Mouse (Mus musculus) hindbrain, embryonic 10.5 days (tissue): ENCODE results near the gene Hoxb1. TPM values are rescaled to one million over a fixed set of nuclear protein-coding genes. Genes with fewer than 3 reads are reported as not detected.

Experiments used
- DNase-seq: peaks from one replicate; pipeline ENCODE4 v3.0.0-alpha.2; 2017; ENCODE audit warnings: low spot score
- H3K27ac ChIP-seq: fragments of 300-500 bp; sonication (generic); 2 replicates; pipeline ENCODE4 v1.5.1; 2016; ENCODE audit warnings: mild to moderate bottlenecking, moderate library complexity
- H3K27me3 ChIP-seq: fragments of 300-500 bp; sonication (generic); 2 replicates; pipeline ENCODE4 v1.6.1; 2016; ENCODE audit warnings: mild to moderate bottlenecking; ENCODE audit not compliant: poor library complexity, insufficient read depth, severe bottlenecking
- H3K36me3 ChIP-seq: fragments of 300-500 bp; sonication (generic); 2 replicates; pipeline ENCODE4 v1.6.1; 2016; ENCODE audit warnings: mild to moderate bottlenecking, moderate library complexity
- H3K4me1 ChIP-seq: fragments of 300-500 bp; sonication (generic); replicated peaks from 2 replicates; pipeline ENCODE4 v1.6.1; 2016; ENCODE audit warnings: mild to moderate bottlenecking
- H3K4me3 ChIP-seq: fragments of 300-500 bp; sonication (generic); 2 replicates; pipeline ENCODE4 v1.5.1; 2016; ENCODE audit warnings: mild to moderate bottlenecking, moderate library complexity
- H3K9me3 ChIP-seq: fragments of 300-500 bp; sonication (generic); 2 replicates; pipeline ENCODE4 v1.6.1; 2016; ENCODE audit warnings: mild to moderate bottlenecking, moderate library complexity
- WGBS: fragments of 180-500 bp; shearing (Covaris S2); methylation state at CpG from one replicate; pipeline ENCODE4 v1.1.7; 2016; 5-methylcytosine and 5-hydroxymethylcytosine counted together
- polyA plus RNA-seq: library from polyadenylated mRNA; unstranded; fragments of >200 nt; fragmentation: Nextera tagmentation; extraction: Ambion mirVana; gene quantifications from 2 replicates; pipeline ENCODE4 v1.2.1, GENCODE M21; 2016

The Hoxb1 gene
- polyA plus RNA-seq, 1 experiment from 2014 or later = 15.4 TPM

DNA sequence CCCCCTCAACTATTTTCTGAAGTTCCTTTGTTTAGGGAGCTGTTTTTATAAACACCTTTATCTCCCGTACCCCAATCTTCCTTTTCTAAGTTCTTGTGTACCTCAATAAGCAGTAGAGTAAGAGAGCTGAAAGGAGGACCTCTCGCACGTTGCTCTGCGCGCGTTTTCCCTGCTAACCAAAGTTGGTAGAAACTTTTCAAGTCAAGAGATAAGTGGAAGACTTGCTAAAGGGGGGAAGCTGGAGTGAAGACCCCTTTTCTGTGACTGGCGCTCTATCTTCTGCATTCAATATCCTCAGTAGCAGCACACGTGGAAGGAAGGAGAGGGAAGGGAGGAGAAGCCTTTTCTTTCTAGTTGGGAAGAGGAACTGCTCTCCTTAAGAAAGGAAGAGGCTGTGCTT is 40.6 kb upstream of the Hoxb1 start:
- H3K27me3 ChIP-seq = peaks cover 100% of the 10 kb centered on the region
- 4% methylated on average over 8 of the region's 8 CpGs for WGBS
- H3K27ac ChIP-seq = peak overlapping the region; percentile 80; the same call in 1 of the 2 replicates
- H3K36me3 ChIP-seq = no peaks in the 10 kb centered on the region
- H3K4me1 ChIP-seq = 0 out of 2 replicates have a peak, but pooled peaks cover 2% of the 10 kb centered on the region
- H3K9me3 ChIP-seq = no peaks in the 10 kb centered on the region
- peak overlapping the region; percentile 42 for H3K4me3 ChIP-seq
- DNase-seq = no peak

- H3K4me3 ChIP-seq = peak overlapping the region; percentile 42
- peak overlapping the region; percentile 80 for H3K27ac ChIP-seq
- H3K4me1 ChIP-seq = no peaks in the 10 kb centered on the region
- H3K9me3 ChIP-seq = no peaks in the 10 kb centered on the region
- 2% methylated on average over 22 of the region's 22 CpGs for WGBS
- DNase-seq = no peak
- H3K27me3 ChIP-seq = peaks cover 100% of the 10 kb centered on the region
- no peaks in the 10 kb centered on the region for H3K36me3 ChIP-seq
Observed at GRCm38 (mm10) chr11:96325747-96326212, 39.8 kb upstream of the Hoxb1 start.

DNA sequence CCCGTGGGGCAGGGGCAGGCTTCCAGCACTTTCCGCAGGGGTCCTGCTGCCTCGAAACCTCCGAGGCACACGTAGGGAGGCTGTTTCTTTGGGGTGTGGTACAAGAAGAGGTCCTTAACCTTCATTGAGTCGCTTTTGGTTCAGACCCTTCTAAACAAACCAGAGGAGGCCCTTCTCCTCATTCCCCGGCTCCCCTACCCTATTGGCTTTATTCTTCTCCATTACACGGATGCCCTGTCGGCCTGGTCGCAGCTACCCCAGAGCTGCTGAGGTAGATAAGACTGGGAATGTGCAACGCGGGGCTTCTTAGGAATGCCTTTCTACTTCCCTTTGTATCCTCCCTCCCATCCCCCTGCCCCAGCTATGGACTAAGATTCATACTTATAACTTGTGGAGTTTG is 38.8 kb upstream of the Hoxb1 start:
- peak overlapping the region; percentile 69; the same call in 1 of the 2 replicates for H3K27ac ChIP-seq
- H3K4me1 ChIP-seq = no peaks in the 10 kb centered on the region
- H3K4me3 ChIP-seq = peak overlapping the region; percentile 42
- H3K27me3 ChIP-seq = peaks cover 100% of the 10 kb centered on the region
- WGBS = 0% methylated on average over 12 of the region's 12 CpGs
- H3K9me3 ChIP-seq = no peaks in the 10 kb centered on the region
- DNase-seq = no peak
- no peaks in the 10 kb centered on the region for H3K36me3 ChIP-seq

DNA sequence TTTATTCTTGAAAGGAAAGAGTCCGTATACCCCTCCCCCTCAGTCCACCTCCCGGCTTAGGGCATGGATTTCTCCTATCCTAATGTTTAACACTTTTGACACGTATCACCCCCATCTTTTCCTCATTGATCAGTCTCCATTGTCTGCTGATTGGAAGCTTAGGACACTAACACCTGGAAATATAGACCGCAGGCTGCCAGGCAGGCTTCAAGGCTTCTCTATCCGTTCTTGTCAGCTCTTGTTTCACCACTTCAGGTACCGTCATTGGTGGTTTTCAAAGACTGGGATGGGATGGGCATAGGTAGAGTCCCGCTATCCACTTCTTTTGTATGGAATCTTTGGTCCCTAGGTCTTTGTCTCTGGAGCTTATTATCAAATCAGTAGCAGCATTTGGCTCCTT is 38.4 kb upstream of the Hoxb1 start:
- H3K9me3 ChIP-seq = no peaks in the 10 kb centered on the region
- no peak for DNase-seq
- no peaks in the 10 kb centered on the region for H3K36me3 ChIP-seq
- H3K27ac ChIP-seq = peak overlapping the region; percentile 69; the same call in 1 of the 2 replicates
- peaks cover 100% of the 10 kb centered on the region for H3K27me3 ChIP-seq
- 2% methylated on average over 7 of the region's 7 CpGs for WGBS
- peak overlapping the region; percentile 42; the same call in 1 of the 2 replicates for H3K4me3 ChIP-seq
- no peaks in the 10 kb centered on the region for H3K4me1 ChIP-seq

GRCm38 (mm10) chr11:96327750-96328149 is 37.8 kb upstream of the Hoxb1 start:
- Histone ChIP-seq H3K4me1 (peaks cover 3% of the 10 kb centered on the region), H3K27ac (peak overlapping the region; percentile 69; the same call in 1 of the 2 replicates), H3K36me3 (no peaks in the 10 kb centered on the region), H3K27me3 (peaks cover 100% of the 10 kb centered on the region), H3K4me3 (peak overlapping the region; percentile 42), H3K9me3 (no peaks in the 10 kb centered on the region)
- WGBS = 2% methylated on average over 5 of the region's 5 CpGs
- DNase-seq = no peak

DNA sequence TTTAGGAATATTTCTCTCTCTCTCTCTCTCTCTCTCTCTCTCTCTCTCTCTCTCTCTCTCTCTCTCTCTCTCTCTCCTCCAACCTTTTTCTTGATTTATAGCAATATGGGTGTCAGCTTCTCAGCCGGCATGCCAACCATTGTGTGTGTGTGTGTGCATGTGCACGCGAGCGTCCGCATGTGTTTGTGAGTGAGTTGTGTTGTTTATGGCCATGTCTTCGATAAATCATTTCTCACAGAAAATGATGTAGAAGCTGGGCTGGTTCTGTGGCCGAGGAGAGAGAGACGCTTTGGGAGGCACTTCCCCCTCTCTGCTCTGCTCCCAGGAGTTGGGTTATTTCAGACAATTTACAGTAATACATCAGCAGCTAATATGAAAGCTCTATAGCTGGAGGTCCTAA is 36.9 kb upstream of the Hoxb1 start:
- H3K27ac ChIP-seq = 0 out of 2 replicates have a peak overlapping the region, but pooled peaks have one; percentile 64
- H3K27me3 ChIP-seq = peaks cover 100% of the 10 kb centered on the region
- peak overlapping the region; percentile 42 for H3K4me3 ChIP-seq
- DNase-seq = no peak
- 6% methylated on average over 8 of the region's 8 CpGs for WGBS
- H3K36me3 ChIP-seq = no peaks in the 10 kb centered on the region
- H3K4me1 ChIP-seq = peaks cover 7% of the 10 kb centered on the region
- H3K9me3 ChIP-seq = no peaks in the 10 kb centered on the region

GRCm38 (mm10) chr11:96332105-96332504 is 33.4 kb upstream of the Hoxb1 start:
- Histone ChIP-seq H3K4me1 (peaks cover 7% of the 10 kb centered on the region), H3K4me3 (peak overlapping the region; percentile 48), H3K9me3 (no peaks in the 10 kb centered on the region), H3K27me3 (peaks cover 100% of the 10 kb centered on the region), H3K36me3 (no peaks in the 10 kb centered on the region), H3K27ac (peak overlapping the region; percentile 82)
- no peak for DNase-seq
- 2% methylated on average over 8 of the region's 8 CpGs for WGBS

DNA sequence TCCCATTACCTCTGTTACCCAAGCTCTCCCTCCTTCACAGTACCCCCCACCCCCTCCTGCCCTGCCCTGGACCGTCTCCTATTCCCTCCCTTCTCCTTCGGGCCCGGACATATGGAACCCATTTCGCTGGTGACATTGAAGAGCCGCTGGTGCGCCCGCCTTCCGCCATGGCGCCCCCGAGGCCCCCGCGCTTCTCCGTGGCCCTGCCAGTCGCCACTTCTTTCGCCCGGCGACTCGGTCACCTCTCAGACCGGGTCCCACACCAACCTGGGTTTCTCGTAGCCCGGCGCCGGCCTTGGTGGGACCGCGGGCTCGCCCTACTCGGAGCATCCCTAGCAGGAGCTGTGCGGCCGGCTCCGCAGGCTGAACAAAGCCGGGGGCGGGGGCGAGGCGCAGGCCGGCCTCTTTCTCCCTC is 32.9 kb upstream of the Hoxb1 start:
- 1% methylated on average over 35 of the region's 35 CpGs for WGBS
- Histone ChIP-seq H3K27me3 (peaks cover 100% of the 10 kb centered on the region), H3K9me3 (no peaks in the 10 kb centered on the region), H3K27ac (peak overlapping the region; percentile 82), H3K4me3 (peak overlapping the region; percentile 48), H3K36me3 (no peaks in the 10 kb centered on the region), H3K4me1 (peaks cover 7% of the 10 kb centered on the region)
- no peak for DNase-seq

GRCm38 (mm10) chr11:96333241-96334001 is 32.1 kb upstream of the Hoxb1 start:
- H3K27ac ChIP-seq = peak overlapping the region; percentile 82
- DNase-seq = no peak
- H3K27me3 ChIP-seq = peaks cover 100% of the 10 kb centered on the region
- 3% methylated on average over 17 of the region's 17 CpGs for WGBS
- H3K9me3 ChIP-seq = no peaks in the 10 kb centered on the region
- peak overlapping the region; percentile 48 for H3K4me3 ChIP-seq
- no peaks in the 10 kb centered on the region for H3K36me3 ChIP-seq
- H3K4me1 ChIP-seq = peaks cover 7% of the 10 kb centered on the region

GRCm38 (mm10) chr11:96334002-96334364 is 31.6 kb upstream of the Hoxb1 start:
- Histone ChIP-seq H3K4me1 (peaks cover 8% of the 10 kb centered on the region), H3K27me3 (peaks cover 100% of the 10 kb centered on the region), H3K27ac (peak overlapping the region; percentile 82; the same call in 1 of the 2 replicates), H3K36me3 (no peaks in the 10 kb centered on the region), H3K4me3 (peak overlapping the region; percentile 48), H3K9me3 (no peaks in the 10 kb centered on the region)
- 0% methylated on average over 2 of the region's 2 CpGs for WGBS
- no peak for DNase-seq

DNA sequence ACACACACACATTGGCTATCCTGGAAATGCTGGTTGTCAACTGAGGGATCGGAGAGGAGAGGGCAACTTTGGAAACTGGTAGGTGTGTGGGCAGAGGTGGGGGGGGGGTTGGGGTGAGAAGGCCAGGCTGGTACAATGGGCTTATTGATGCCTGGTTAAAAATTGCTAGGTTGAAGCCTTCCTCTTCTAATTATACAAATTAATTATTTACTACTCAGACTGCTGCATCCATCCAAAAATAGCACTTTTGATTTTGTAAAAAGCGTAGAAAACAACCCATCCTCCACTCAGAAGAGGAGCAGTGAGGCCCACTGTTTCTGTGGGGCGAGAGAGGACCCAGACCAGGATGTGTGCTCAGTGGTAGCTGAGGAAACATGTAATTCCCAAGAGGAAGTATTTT is 30.6 kb upstream of the Hoxb1 start:
- 23% methylated on average over 3 of the region's 3 CpGs for WGBS
- H3K4me3 ChIP-seq = peak overlapping the region; percentile 48; the same call in 1 of the 2 replicates
- no peaks in the 10 kb centered on the region for H3K36me3 ChIP-seq
- no peak for DNase-seq
- peaks cover 100% of the 10 kb centered on the region for H3K27me3 ChIP-seq
- no peak overlapping the region for H3K27ac ChIP-seq
- H3K4me1 ChIP-seq = peaks cover 10% of the 10 kb centered on the region
- no peaks in the 10 kb centered on the region for H3K9me3 ChIP-seq

- Histone ChIP-seq H3K9me3 (no peaks in the 10 kb centered on the region), H3K27ac (peak overlapping the region; percentile 86; the same call in 1 of the 2 replicates), H3K27me3 (peaks cover 100% of the 10 kb centered on the region), H3K4me3 (peak overlapping the region; percentile 50), H3K36me3 (no peaks in the 10 kb centered on the region), H3K4me1 (peaks cover 18% of the 10 kb centered on the region)
- WGBS = 5% methylated on average over 2 of the region's 2 CpGs
- DNase-seq = no peak
Observed at GRCm38 (mm10) chr11:96336597-96336996, 29.0 kb upstream of the Hoxb1 start.

DNA sequence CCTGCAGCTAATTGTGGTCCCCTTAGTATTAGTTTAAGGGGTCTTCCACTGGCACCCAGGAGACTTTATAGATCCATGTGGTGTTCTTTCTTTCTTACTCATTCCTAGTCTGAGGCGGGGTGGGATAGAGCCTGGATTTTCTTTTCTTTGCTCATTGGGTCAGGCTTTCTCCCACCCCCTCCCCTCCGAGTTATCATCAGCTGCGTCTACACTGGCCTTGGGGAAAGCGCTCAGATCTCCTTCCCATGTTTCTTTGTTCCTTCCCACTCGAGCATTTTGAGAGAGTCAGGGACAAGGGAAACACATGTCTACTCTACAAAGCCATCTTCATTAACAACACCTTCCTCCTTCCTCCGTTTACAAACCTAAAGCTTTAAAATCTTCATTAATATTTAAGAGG is 28.5 kb upstream of the Hoxb1 start:
- Histone ChIP-seq H3K9me3 (no peaks in the 10 kb centered on the region), H3K4me3 (peak overlapping the region; percentile 50), H3K36me3 (no peaks in the 10 kb centered on the region), H3K4me1 (peaks cover 18% of the 10 kb centered on the region), H3K27ac (peak overlapping the region; percentile 86), H3K27me3 (peaks cover 100% of the 10 kb centered on the region)
- WGBS = 2% methylated on average over 6 of the region's 6 CpGs
- peak; percentile 29 for DNase-seq
